Mouse (Mus musculus) CH12.LX (cell line): ENCODE measurements around the gene Icmt. TPM values are rescaled to one million over a fixed set of nuclear protein-coding genes. Genes with fewer than 3 reads are reported as not detected.

ENCODE experiments used
- DNase-seq: peaks from one replicate; pipeline ENCODE4 v3.0.0-alpha.2; 2013; ENCODE audit errors: extremely low read depth
- H3K27ac ChIP-seq: 2 replicates; pipeline ENCODE4 v1.5.1; 2012; ENCODE audit warnings: low read depth, mild to moderate bottlenecking, control low read depth, moderate library complexity; ENCODE audit not compliant: insufficient read depth
- H3K27me3 ChIP-seq: replicated peaks from 2 replicates; pipeline ENCODE3; 2012; ENCODE audit warnings: inconsistent platforms
- H3K36me3 ChIP-seq, 2 experiments: replicated peaks in 1 of 2; 2 replicates each; pipeline versions ENCODE3 to v1.6.1; 2012; ENCODE audit warnings: inconsistent platforms in 1 of 2, low read length in 1 of 2, mild to moderate bottlenecking in 1 of 2, mixed read lengths in 1 of 2, moderate library complexity in 1 of 2; ENCODE audit not compliant: control insufficient read depth in 1 of 2, insufficient read depth in 1 of 2
- H3K4me1 ChIP-seq, 2 experiments: 2 replicates each; pipeline ENCODE4 v1.6.1; 2012; ENCODE audit warnings: inconsistent platforms in 1 of 2, moderate library complexity in 1 of 2; ENCODE audit not compliant: insufficient read depth in 2 of 2, control insufficient read depth in 1 of 2
- H3K4me2 ChIP-seq: 2 replicates; pipeline ENCODE4 v1.6.1; 2012; ENCODE audit warnings: low read depth, mild to moderate bottlenecking, control low read depth; ENCODE audit not compliant: poor library complexity, insufficient read depth, severe bottlenecking
- H3K4me3 ChIP-seq, 3 experiments: fragments of 150-350 bp in 1 of 3; sonication (generic) in 1 of 3; replicated peaks in 1 of 3; 2 replicates each; pipeline versions ENCODE3 to v1.5.1; 2011 to 2012; ENCODE audit warnings: low read depth in 2 of 3, low read length in 2 of 3, mild to moderate bottlenecking in 2 of 3, moderate library complexity in 2 of 3, control low read depth in 1 of 3, improper control_type of control experiment in 1 of 3, inconsistent platforms in 1 of 3, mixed read lengths in 1 of 3; ENCODE audit not compliant: poor library complexity in 1 of 3
- H3K79me2 ChIP-seq: replicated peaks from 2 replicates; pipeline ENCODE4 v1.6.1; 2012; ENCODE audit warnings: mild to moderate bottlenecking, moderate library complexity; ENCODE audit not compliant: control insufficient read depth, poor library complexity, insufficient read depth, severe bottlenecking; ENCODE audit errors: extremely low read depth
- H3K9ac ChIP-seq: 2 replicates; pipeline ENCODE4 v1.6.1; 2012; ENCODE audit warnings: low read depth, mild to moderate bottlenecking, control low read depth, moderate library complexity; ENCODE audit not compliant: insufficient read depth
- H3K9me3 ChIP-seq: replicated peaks from 2 replicates; pipeline ENCODE3; 2012; ENCODE audit warnings: low read length, inconsistent platforms, mixed read lengths
- BHLHE40 ChIP-seq: IDR thresholded peaks from 2 replicates; pipeline ENCODE4 v1.6.1; 2011; ENCODE audit warnings: mild to moderate bottlenecking, low read depth, low read length, improper control_type of control experiment
- CHD1 ChIP-seq: IDR thresholded peaks from 2 replicates; pipeline ENCODE4 v1.6.1; 2012; ENCODE audit warnings: low read depth, low read length, improper control_type of control experiment, inconsistent platforms
- CHD2 ChIP-seq: IDR thresholded peaks from 2 replicates; pipeline ENCODE4 v1.6.1; 2011; ENCODE audit warnings: low read length, improper control_type of control experiment
- CTCF ChIP-seq, 2 experiments: IDR thresholded peaks in 1 of 2; conservative IDR thresholded peaks in 1 of 2; 2 replicates each; pipeline ENCODE4 v1.5.1; 2011 to 2012; ENCODE audit warnings: low read depth in 2 of 2, low read length in 2 of 2, improper control_type of control experiment in 1 of 2, inconsistent platforms in 1 of 2, mild to moderate bottlenecking in 1 of 2, moderate library complexity in 1 of 2
- E2F4 ChIP-seq: IDR thresholded peaks from 2 replicates; pipeline ENCODE4 v1.6.1; 2011; ENCODE audit warnings: low read depth, low read length, improper control_type of control experiment; ENCODE audit not compliant: insufficient replicate concordance
- ELF1 ChIP-seq: IDR thresholded peaks from 2 replicates; pipeline ENCODE4 v1.6.1; 2014; ENCODE audit warnings: low read depth, mild to moderate bottlenecking, inconsistent platforms, low read length, improper control_type of control experiment
- EP300 ChIP-seq: IDR thresholded peaks from 2 replicates; pipeline ENCODE4 v1.6.1; 2011; ENCODE audit warnings: low read length, improper control_type of control experiment
- ETS1 ChIP-seq: conservative IDR thresholded peaks from 2 replicates; pipeline ENCODE4 v1.6.1; 2012; ENCODE audit warnings: low read depth, mild to moderate bottlenecking, inconsistent platforms, low read length, improper control_type of control experiment, moderate library complexity
- GABPA ChIP-seq: IDR thresholded peaks from 2 replicates; pipeline ENCODE4 v1.6.1; 2012; ENCODE audit warnings: low read depth, low read length, improper control_type of control experiment, inconsistent platforms; ENCODE audit not compliant: insufficient replicate concordance
- HCFC1 ChIP-seq: IDR thresholded peaks from 2 replicates; pipeline ENCODE4 v1.6.1; 2012; ENCODE audit warnings: low read depth, mild to moderate bottlenecking, inconsistent platforms, low read length, improper control_type of control experiment
- IRF4 ChIP-seq: IDR thresholded peaks from 2 replicates; pipeline ENCODE4 v1.6.1; 2014; ENCODE audit warnings: low read depth, mild to moderate bottlenecking, inconsistent platforms, low read length, improper control_type of control experiment
- JUN ChIP-seq: IDR thresholded peaks from 2 replicates; pipeline ENCODE4 v1.6.1; 2011; ENCODE audit warnings: low read depth, mild to moderate bottlenecking, low read length, improper control_type of control experiment, moderate library complexity; ENCODE audit not compliant: insufficient read depth
- JUND ChIP-seq: conservative IDR thresholded peaks from 2 replicates; pipeline ENCODE4 v1.6.1; 2011; ENCODE audit warnings: low read depth, low read length, improper control_type of control experiment
- KAT2A ChIP-seq: IDR thresholded peaks from 2 replicates; pipeline ENCODE4 v1.6.1; 2012; ENCODE audit warnings: low read length, improper control_type of control experiment, inconsistent platforms; ENCODE audit not compliant: insufficient replicate concordance
- MAFK ChIP-seq: IDR thresholded peaks from 2 replicates; pipeline ENCODE4 v1.6.1; 2011; ENCODE audit warnings: low read length, improper control_type of control experiment; ENCODE audit not compliant: insufficient replicate concordance
- MAX ChIP-seq: IDR thresholded peaks from 2 replicates; pipeline ENCODE4 v1.6.1; 2011; ENCODE audit warnings: low read length, improper control_type of control experiment
- MAZ ChIP-seq: IDR thresholded peaks from 2 replicates; pipeline ENCODE4 v1.6.1; 2012; ENCODE audit warnings: low read depth, mild to moderate bottlenecking, inconsistent platforms, low read length, improper control_type of control experiment, moderate library complexity
- MEF2A ChIP-seq: IDR thresholded peaks from 2 replicates; pipeline ENCODE4 v1.6.1; 2014; ENCODE audit warnings: low read depth, mild to moderate bottlenecking, inconsistent platforms, low read length, improper control_type of control experiment, borderline replicate concordance
- MXI1 ChIP-seq: IDR thresholded peaks from 2 replicates; pipeline ENCODE4 v1.6.1; 2011; ENCODE audit warnings: mild to moderate bottlenecking, low read depth, low read length, improper control_type of control experiment
- MYC ChIP-seq: IDR thresholded peaks from 2 replicates; pipeline ENCODE4 v1.6.1; 2011; ENCODE audit warnings: low read depth, mild to moderate bottlenecking, improper control_type of control experiment, low read length
- NELFE ChIP-seq: IDR thresholded peaks from 2 replicates; pipeline ENCODE4 v1.6.1; 2011; ENCODE audit warnings: low read depth, low read length, improper control_type of control experiment
- NRF1 ChIP-seq: IDR thresholded peaks from 2 replicates; pipeline ENCODE4 v1.6.1; 2014; ENCODE audit warnings: low read depth, mild to moderate bottlenecking, inconsistent platforms, low read length, improper control_type of control experiment, moderate library complexity
- PAX5 ChIP-seq: IDR thresholded peaks from 2 replicates; pipeline ENCODE4 v1.6.1; 2012; ENCODE audit warnings: low read length, inconsistent platforms, mixed read lengths
- POLR2A ChIP-seq: IDR thresholded peaks from 2 replicates; pipeline ENCODE4 v1.6.1; 2011; ENCODE audit warnings: low read depth, mild to moderate bottlenecking, improper control_type of control experiment, low read length
- POLR2AphosphoS2 ChIP-seq: IDR thresholded peaks from 2 replicates; pipeline ENCODE4 v1.6.1; 2011; ENCODE audit warnings: low read depth, low read length, improper control_type of control experiment
- RAD21 ChIP-seq: IDR thresholded peaks from 2 replicates; pipeline ENCODE4 v1.6.1; 2011; ENCODE audit warnings: low read depth, mild to moderate bottlenecking, low read length, improper control_type of control experiment, moderate library complexity
- RCOR1 ChIP-seq: conservative IDR thresholded peaks from 2 replicates; pipeline ENCODE4 v1.6.1; 2012; ENCODE audit warnings: low read depth, mild to moderate bottlenecking, inconsistent platforms, low read length, improper control_type of control experiment
- SIN3A ChIP-seq: IDR thresholded peaks from 2 replicates; pipeline ENCODE4 v1.6.1; 2012; ENCODE audit warnings: low read length, improper control_type of control experiment, inconsistent platforms
- SMC3 ChIP-seq: IDR thresholded peaks from 2 replicates; pipeline ENCODE4 v1.6.1; 2011; ENCODE audit warnings: low read depth, low read length, improper control_type of control experiment
- TBP ChIP-seq: conservative IDR thresholded peaks from 2 replicates; pipeline ENCODE4 v1.6.1; 2011; ENCODE audit warnings: low read depth, low read length, improper control_type of control experiment
- TCF12 ChIP-seq: IDR thresholded peaks from 2 replicates; pipeline ENCODE4 v1.6.1; 2014; ENCODE audit warnings: low read depth, mild to moderate bottlenecking, inconsistent platforms, low read length, improper control_type of control experiment
- UBTF ChIP-seq: IDR thresholded peaks from 2 replicates; pipeline ENCODE4 v1.6.1; 2012; ENCODE audit warnings: low read depth, mild to moderate bottlenecking, inconsistent platforms, low read length, improper control_type of control experiment, moderate library complexity
- USF1 ChIP-seq: IDR thresholded peaks from 2 replicates; pipeline ENCODE4 v1.6.1; 2014; ENCODE audit warnings: low read depth, mild to moderate bottlenecking, inconsistent platforms, low read length, improper control_type of control experiment
- USF2 ChIP-seq: conservative IDR thresholded peaks from 2 replicates; pipeline ENCODE4 v1.6.1; 2011; ENCODE audit warnings: low read depth, low read length, improper control_type of control experiment
- ZC3H11A ChIP-seq: IDR thresholded peaks from 2 replicates; pipeline ENCODE4 v1.6.1; 2012; ENCODE audit warnings: low read depth, mild to moderate bottlenecking, inconsistent platforms, low read length, improper control_type of control experiment
- ZKSCAN1 ChIP-seq: IDR thresholded peaks from 2 replicates; pipeline ENCODE4 v1.6.1; 2012; ENCODE audit warnings: low read depth, inconsistent platforms, low read length, improper control_type of control experiment, borderline replicate concordance
- ZMIZ1 ChIP-seq: IDR thresholded peaks from 2 replicates; pipeline ENCODE4 v1.6.1; 2012; ENCODE audit warnings: low read depth, mild to moderate bottlenecking, inconsistent platforms, low read length, improper control_type of control experiment
- ZNF384 ChIP-seq: IDR thresholded peaks from 2 replicates; pipeline ENCODE4 v1.6.1; 2012; ENCODE audit warnings: low read depth, low read length, improper control_type of control experiment, inconsistent platforms
- dilution Hi-C: fragments of 300-500 bp; cut with MboI; formaldehyde crosslinking; loops from 2 replicates; pipeline ENCODE4 v1.14.3; 2020; ENCODE audit warnings: low sequenced_read_pairs; ENCODE audit not compliant: extremely low pct_unique_long_range_greater_than_20kb, extremely low pct_ligation_motif_present
- in situ Hi-C: fragments of 300-500 bp; cut with MboI; formaldehyde crosslinking; loops from 3 replicates; pipeline ENCODE4 v1.14.3; 2019; ENCODE audit warnings: low sequenced_read_pairs, low pct_ligation_motif_present, low pct_unique_long_range_greater_than_20kb, mixed read lengths
- polyA plus RNA-seq: library from polyadenylated mRNA; unstranded; fragments of >175 nt; gene quantifications from 2 replicates; pipeline ENCODE4 v1.2.1, GENCODE M21; 2012; ENCODE audit warnings: low read depth; ENCODE audit not compliant: insufficient read length
- total RNA-seq, 2 experiments: library from RNA; depleted of rRNA; stranded (reverse); fragments of 300-350 nt in 1 of 2; fragments of >200 nt in 1 of 2; gene quantifications; 2 replicates each; pipeline ENCODE4 v1.2.3; 2012 to 2014

The Icmt gene
- total and polyA plus RNA-seq, 3 experiments: 18.5 to 29.8 (median 21.5) TPM

DNA sequence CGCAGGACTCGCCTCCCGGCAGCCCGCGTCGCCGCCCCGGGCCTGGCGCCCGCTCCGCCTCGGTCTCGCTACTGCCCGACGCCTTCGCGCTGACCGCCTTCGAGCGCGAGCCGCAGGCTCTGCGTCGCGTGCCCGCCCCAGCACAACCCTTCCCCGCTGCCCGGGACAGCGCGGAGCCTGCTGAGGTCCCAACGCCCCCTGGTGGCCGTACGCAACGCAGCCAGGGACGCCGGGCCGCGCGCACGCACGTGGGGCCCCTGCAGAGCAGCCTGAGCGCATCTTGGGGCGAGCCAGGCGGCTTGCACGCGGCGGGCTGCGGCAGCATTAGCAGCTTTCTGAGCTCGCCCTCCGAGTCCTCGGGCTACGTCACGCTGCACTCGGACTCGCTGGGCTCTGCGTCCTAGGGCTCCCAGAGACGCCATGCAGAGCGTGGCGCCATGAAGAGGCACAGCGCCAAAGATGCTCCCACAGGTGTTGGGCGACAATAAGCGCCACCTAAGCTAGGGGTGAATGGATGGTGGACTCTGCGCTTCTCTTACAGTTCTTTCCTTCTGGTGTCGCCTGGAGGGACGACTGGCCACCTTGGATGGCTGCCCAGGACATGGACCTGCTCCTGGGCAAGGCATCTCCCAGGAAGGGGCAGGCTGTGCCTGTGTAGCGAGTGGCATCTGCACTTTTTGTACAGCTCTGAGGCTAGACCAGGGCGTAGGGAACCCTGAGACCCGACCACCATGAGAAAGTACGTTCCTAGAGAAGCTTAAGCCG, 13.7 kb upstream of the Icmt start:
- Histone ChIP-seq H3K79me2 (no peaks in the 10 kb centered on the region), H3K4me1 (peaks cover 9 to 15% of the 10 kb centered on the region in 2 experiments), H3K27ac (no peak overlapping the region), H3K9me3 (peaks cover 3% of the 10 kb centered on the region), H3K9ac (no peak overlapping the region), H3K27me3 (peaks cover 45% of the 10 kb centered on the region), H3K4me3 (peak overlapping the region in 1 of 3 experiments; percentile 36), H3K36me3 (peaks cover 0 to 16% of the 10 kb centered on the region in 2 experiments), H3K4me2 (peak overlapping the region; percentile 69)
- dilution Hi-C loops (no loop called here), in situ Hi-C loops (loop anchor here (25.0 kb wide), 1 partner anchor 1829 kb away; no protein-coding TSS in a partner anchor)
- TF ChIP-seq PAX5 (no peak), SMC3 (peak; percentile 88), NELFE (no peak), RCOR1 (no peak), GABPA (no peak), ETS1 (no peak), POLR2AphosphoS2 (no peak), CHD1 (no peak), ELF1 (no peak), NRF1 (peak; percentile 50), SIN3A (peak; percentile 56; the same call in 1 of the 2 replicates), TCF12 (0 out of 2 replicates have a peak, but pooled peaks have one; percentile 48), IRF4 (peak; percentile 21; the same call in 1 of the 2 replicates), E2F4 (no peak), MEF2A (no peak), USF1 (no peak), CHD2 (no peak), MYC (peak; percentile 51; the same call in 1 of the 2 replicates), TBP (no peak), ZNF384 (no peak), HCFC1 (no peak), JUND (no peak), ZMIZ1 (no peak), MAFK (no peak), MAZ (no peak), MAX (peak; percentile 89), POLR2A (no peak), USF2 (no peak), MXI1 (peak; percentile 89), ZKSCAN1 (no peak), EP300 (no peak), KAT2A (no peak), CTCF (conservative IDR thresholded peaks at IDR 0.05 in 1 of 2, IDR thresholded peaks at IDR 0.05 in 1 of 2; ENCODE audit: low read depth in 2 of 2, low read length in 2 of 2) (peak in 1 of 2 experiments; percentile 87; a peak in 2 of 4 replicates), UBTF (peak; percentile 69; the same call in 1 of the 2 replicates), BHLHE40 (peak; percentile 90), JUN (no peak), ZC3H11A (peak; percentile 32), RAD21 (peak; percentile 49)
- peak; percentile 53 for DNase-seq
